ENCODE assay signal across 9 mouse cellular contexts in the genomic region with DNA sequence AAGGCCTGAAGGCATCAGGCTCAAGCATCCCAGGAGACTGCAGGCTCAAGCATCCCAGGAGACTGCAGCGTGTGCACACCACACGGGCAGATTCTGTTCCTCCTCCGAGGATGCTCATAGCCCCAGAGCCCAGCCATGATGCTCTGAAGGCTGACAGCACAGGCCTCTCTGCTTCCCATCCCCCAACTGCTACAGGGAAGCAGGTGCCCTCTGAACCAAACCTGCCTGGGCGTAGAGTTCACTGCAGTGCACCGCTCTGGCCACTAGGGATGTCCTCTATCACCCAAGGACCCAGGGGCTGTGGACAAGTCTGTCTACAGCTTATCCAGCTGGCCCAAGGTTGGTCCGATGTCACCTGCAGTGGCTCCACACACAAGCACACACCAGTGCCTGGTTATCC. TPM values are rescaled to one million over a fixed set of nuclear protein-coding genes. Genes with fewer than 3 reads are reported as not detected.
DNase-seq lines count a peak whose midpoint lies in the region; ATAC-seq and TF ChIP-seq lines count a peak whose summit lies in the region.
"Had no signal": no experiment of that assay in that cellular context is flagged by ENCODE, and none has a peak within 500 bp of the region (broad histone marks: within the 10 kb centered on the region; RNA-seq: fewer than 3 reads in every experiment).

No protein-coding gene starts in this region.

- peaks cover 18% of the 10 kb centered on the region for H3K4me1 ChIP-seq in forebrain, embryonic 13.5 days
- H3K4me1 ChIP-seq in stomach, embryonic 16.5 days (ENCODE audit: control insufficient read depth, insufficient read depth, low read length): peaks cover 12% of the 10 kb centered on the region

- peak; percentile 22 for DNase-seq in gastrocnemius, postnatal 14 days
- no peak for DNase-seq in gastrocnemius, postnatal 36 days
- DNase-seq in brain, embryonic 14.5 days (ENCODE audit: low read depth): peak; percentile 17
- DNase-seq in kidney, postnatal 10 days: peak; percentile 71
- no peak for DNase-seq in frontal cortex, postnatal 36 days (ENCODE audit: low spot score in 2 of 2)

- H3K9me3 ChIP-seq in forebrain, embryonic 13.5 days (replicated peaks): no peaks in the 10 kb centered on the region
- no peaks in the 10 kb centered on the region for H3K9me3 ChIP-seq in stomach, embryonic 16.5 days (replicated peaks; ENCODE audit: control insufficient read depth, low read length)

- H3K27ac ChIP-seq in forebrain, embryonic 13.5 days: no peak overlapping the region
- no peak overlapping the region for H3K27ac ChIP-seq in stomach, embryonic 16.5 days (ENCODE audit: low read length)
- H3K27ac ChIP-seq: macrophage had no signal

- 0 out of 2 replicates have a peak overlapping the region, but pooled peaks have one; percentile 8 for H3K9ac ChIP-seq in forebrain, embryonic 13.5 days
- H3K9ac ChIP-seq in stomach, embryonic 16.5 days (ENCODE audit: low read length): no peak overlapping the region; the same call in 1 of the 2 replicates

- intact Hi-C loops in gastrocnemius, postnatal 14 days (cut with DNase I; ENCODE audit: low total_unique reads): no loop called here
- intact Hi-C loops in gastrocnemius, postnatal 36 days (cut with DNase I): no loop called here

- 25% methylated on average over 6 of the region's 6 CpGs for WGBS in forebrain, embryonic 13.5 days
- 50% methylated on average over 6 of the region's 6 CpGs for WGBS in stomach, embryonic 16.5 days

- no peak for ATAC-seq in forebrain, embryonic 13.5 days
- peak; percentile 85 for ATAC-seq in megakaryocyte-erythroid progenitor cell, adult 5-6 weeks (replicated peaks; ENCODE audit: low FRiP score, low TSS enrichment, poor library complexity, severe bottlenecking)
- peak; percentile 45; the same call in 1 of the 2 replicates for ATAC-seq in stomach, embryonic 16.5 days (ENCODE audit: insufficient read depth, low FRiP score)

- no peak for TF ChIP-seq POLR2A in brain, embryonic 14.5 days (IDR thresholded peaks at IDR 0.05; ENCODE audit: borderline replicate concordance, extremely low read depth, insufficient read depth, insufficient read length, poor library complexity, severe bottlenecking)

- no peaks in the 10 kb centered on the region for H3K27me3 ChIP-seq in forebrain, embryonic 13.5 days
- no peaks in the 10 kb centered on the region for H3K27me3 ChIP-seq in stomach, embryonic 16.5 days (ENCODE audit: control insufficient read depth, insufficient read depth, low read length)

- no peak overlapping the region for H3K4me3 ChIP-seq in forebrain, embryonic 13.5 days
- no peak overlapping the region for H3K4me3 ChIP-seq in stomach, embryonic 16.5 days (replicated peaks; ENCODE audit: low read length)

- H3K36me3 ChIP-seq in forebrain, embryonic 13.5 days (ENCODE audit: poor library complexity, severe bottlenecking): no peaks in the 10 kb centered on the region
- no peaks in the 10 kb centered on the region; the same call in 1 of the 2 replicates for H3K36me3 ChIP-seq in stomach, embryonic 16.5 days (ENCODE audit: control insufficient read depth, insufficient read depth, low read length)

- H3K4me2 ChIP-seq in forebrain, embryonic 13.5 days: no peak overlapping the region
- H3K4me2 ChIP-seq in stomach, embryonic 16.5 days (ENCODE audit: low read depth, low read length): no peak overlapping the region

- peak; percentile 63 for TF ChIP-seq CTCF in brain, embryonic 14.5 days (IDR thresholded peaks at IDR 0.05; ENCODE audit: borderline replicate concordance, extremely low read depth, insufficient read depth, insufficient read length)

RNA-seq across cellular contexts. Expression of a gene that starts 12.9 kb away (rescaled TPM):
- total RNA-seq in gastrocnemius, postnatal 14 days (2021): 10 to 100 TPM; 25.3 to 25.8 TPM
- 10 to 100 TPM; 18.6 to 20.6 TPM for total RNA-seq in gastrocnemius, postnatal 36 days (2021)
- polyA plus RNA-seq in brain, embryonic 14.5 days (2012; rRNA removed): 28.4 and 32.5 TPM in 2 replicates
- polyA plus RNA-seq in forebrain, embryonic 13.5 days (2015; fragmentation: Nextera tagmentation; extraction: Ambion mirVana): 56.9 and 58.4 TPM in 2 replicates
- total RNA-seq in megakaryocyte-erythroid progenitor cell, adult 5-6 weeks (2014; fragmentation: Nextera tagmentation): 37.8 and 38.0 TPM in 2 replicates
- total RNA-seq in megakaryocyte-erythroid progenitor cell, adult 5-6 weeks (2017): 85.0 and 96.0 TPM in 2 replicates
- polyA plus RNA-seq in stomach, embryonic 16.5 days (2015; fragmentation: Nextera tagmentation; extraction: Ambion mirVana): 87.0 and 103 TPM in 2 replicates

Comparison
In these comparisons a context has a peak if more than half of its experiments do, and no peak if none do; other contexts are left out.
1. DNase-seq: peak in gastrocnemius, postnatal 14 days (single experiment), brain, embryonic 14.5 days (single experiment) and kidney, postnatal 10 days (single experiment); none in gastrocnemius, postnatal 36 days (0 of 2) and frontal cortex, postnatal 36 days (0 of 2).